Mouse (Mus musculus): Measurements from ENCODE around the gene Ralb. TPM values are rescaled to one million over a fixed set of nuclear protein-coding genes. Genes with fewer than 3 reads are reported as not detected.
A peak's percentile ranks its signal among the peaks of the same experiment; 100 is the strongest.

Gene Ralb
- polyA plus RNA-seq, 1 experiment = 54.6 TPM

GRCm38 (mm10) chr1:119536122-119536521, 31.5 kb upstream of the Ralb start:
- Histone ChIP-seq H3K4me1 (ENCODE audit: control insufficient read depth, insufficient read depth, low read length) (peaks cover 4% of the 10 kb centered on the region; the same call in 1 of the 2 replicates), H3K27me3 (replicated peaks; ENCODE audit: control insufficient read depth, insufficient read depth, low read length) (no peaks in the 10 kb centered on the region), H3K4me3 (ENCODE audit: insufficient read depth, low read depth, low read length) (no peak overlapping the region), H3K36me3 (ENCODE audit: control insufficient read depth, insufficient read depth, low read length) (no peaks in the 10 kb centered on the region), H3K27ac (ENCODE audit: insufficient read depth, low read depth, low read length) (no peak overlapping the region)
- 88% methylated on average over 2 of the region's 2 CpGs for WGBS
- no peak for DNase-seq
- TF ChIP-seq POLR2A (IDR thresholded peaks at IDR 0.05; ENCODE audit: low read depth, low read length) = no peak
- no peak for TF ChIP-seq CTCF (conservative IDR thresholded peaks at IDR 0.05; ENCODE audit: insufficient read depth, insufficient read length, low read depth, low read length)

- TF ChIP-seq POLR2A (IDR thresholded peaks at IDR 0.05; ENCODE audit: low read depth, low read length) (no peak), CTCF (conservative IDR thresholded peaks at IDR 0.05; ENCODE audit: insufficient read depth, insufficient read length, low read depth, low read length) (no peak)
- no peaks in the 10 kb centered on the region for H3K4me1 ChIP-seq (ENCODE audit: control insufficient read depth, insufficient read depth, low read length)
- WGBS = 95% methylated on average over 5 of the region's 5 CpGs
Measured at GRCm38 (mm10) chr1:119534341-119534740, 29.7 kb upstream of the Ralb start.

GRCm38 (mm10) chr1:119533093-119533805, 28.7 kb upstream of the Ralb start:
- no peaks in the 10 kb centered on the region for H3K27me3 ChIP-seq (replicated peaks; ENCODE audit: control insufficient read depth, insufficient read depth, low read length)
- WGBS = 88% methylated on average over 18 of the region's 18 CpGs
- H3K36me3 ChIP-seq (ENCODE audit: control insufficient read depth, insufficient read depth, low read length) = no peaks in the 10 kb centered on the region
- no peak overlapping the region for H3K27ac ChIP-seq (ENCODE audit: insufficient read depth, low read depth, low read length)
- H3K4me1 ChIP-seq (ENCODE audit: control insufficient read depth, insufficient read depth, low read length) = no peaks in the 10 kb centered on the region
- no peak for TF ChIP-seq POLR2A (IDR thresholded peaks at IDR 0.05; ENCODE audit: low read depth, low read length)
- TF ChIP-seq CTCF (conservative IDR thresholded peaks at IDR 0.05; ENCODE audit: insufficient read depth, insufficient read length, low read depth, low read length) = no peak
- no peak overlapping the region for H3K4me3 ChIP-seq (ENCODE audit: insufficient read depth, low read depth, low read length)
- no peak for DNase-seq

More at GRCm38 (mm10) chr1:119534341-119534740, 29.7 kb upstream of the Ralb start:
- Histone ChIP-seq H3K36me3 (ENCODE audit: control insufficient read depth, insufficient read depth, low read length) (no peaks in the 10 kb centered on the region), H3K4me3 (ENCODE audit: insufficient read depth, low read depth, low read length) (no peak overlapping the region), H3K27ac (ENCODE audit: insufficient read depth, low read depth, low read length) (no peak overlapping the region), H3K27me3 (replicated peaks; ENCODE audit: control insufficient read depth, insufficient read depth, low read length) (no peaks in the 10 kb centered on the region)
- DNase-seq = no peak

GRCm38 (mm10) chr1:119532165-119532564, 27.6 kb upstream of the Ralb start:
- Histone ChIP-seq H3K36me3 (ENCODE audit: control insufficient read depth, insufficient read depth, low read length) (no peaks in the 10 kb centered on the region), H3K4me1 (ENCODE audit: control insufficient read depth, insufficient read depth, low read length) (no peaks in the 10 kb centered on the region), H3K27ac (ENCODE audit: insufficient read depth, low read depth, low read length) (no peak overlapping the region), H3K4me3 (ENCODE audit: insufficient read depth, low read depth, low read length) (no peak overlapping the region), H3K27me3 (replicated peaks; ENCODE audit: control insufficient read depth, insufficient read depth, low read length) (no peaks in the 10 kb centered on the region)
- WGBS = 97% methylated on average over 6 of the region's 6 CpGs
- no peak for DNase-seq
- TF ChIP-seq POLR2A (IDR thresholded peaks at IDR 0.05; ENCODE audit: low read depth, low read length) (no peak), CTCF (conservative IDR thresholded peaks at IDR 0.05; ENCODE audit: insufficient read depth, insufficient read length, low read depth, low read length) (no peak)

- H3K36me3 ChIP-seq (ENCODE audit: control insufficient read depth, insufficient read depth, low read length) = no peaks in the 10 kb centered on the region
- TF ChIP-seq POLR2A (IDR thresholded peaks at IDR 0.05; ENCODE audit: low read depth, low read length) = no peak
- no peak for TF ChIP-seq CTCF (conservative IDR thresholded peaks at IDR 0.05; ENCODE audit: insufficient read depth, insufficient read length, low read depth, low read length)
- DNase-seq = peak; percentile 90
- peaks cover 4% of the 10 kb centered on the region for H3K4me1 ChIP-seq (ENCODE audit: control insufficient read depth, insufficient read depth, low read length)
- H3K4me3 ChIP-seq (ENCODE audit: insufficient read depth, low read depth, low read length) = no peak overlapping the region
- H3K27me3 ChIP-seq (replicated peaks; ENCODE audit: control insufficient read depth, insufficient read depth, low read length) = no peaks in the 10 kb centered on the region
- H3K27ac ChIP-seq (ENCODE audit: insufficient read depth, low read depth, low read length) = no peak overlapping the region
- 65% methylated on average over 13 of the region's 13 CpGs for WGBS
Measured at GRCm38 (mm10) chr1:119530941-119531340, 26.3 kb upstream of the Ralb start.

- Histone ChIP-seq H3K27me3 (replicated peaks; ENCODE audit: control insufficient read depth, insufficient read depth, low read length) (no peaks in the 10 kb centered on the region), H3K36me3 (ENCODE audit: control insufficient read depth, insufficient read depth, low read length) (no peaks in the 10 kb centered on the region), H3K27ac (ENCODE audit: insufficient read depth, low read depth, low read length) (peak within 1 kb of the TSS; percentile 92), H3K4me3 (ENCODE audit: insufficient read depth, low read depth, low read length) (peak within 1 kb of the TSS; percentile 70), H3K4me1 (ENCODE audit: control insufficient read depth, insufficient read depth, low read length) (peaks cover 39% of the 10 kb centered on the region)
- 2% methylated on average over 82 of the region's 82 CpGs for WGBS
- peak; percentile 69 for TF ChIP-seq POLR2A (IDR thresholded peaks at IDR 0.05; ENCODE audit: low read depth, low read length)
- TF ChIP-seq CTCF (conservative IDR thresholded peaks at IDR 0.05; ENCODE audit: insufficient read depth, insufficient read length, low read depth, low read length) = no peak
- DNase-seq = peak; percentile 95
Measured at GRCm38 (mm10) chr1:119525689-119526591, 21.3 kb upstream of the Ralb start, which contains the start of gene Tmem185b. Tmem185b (plus strand) TSS chr1:119526160.

- Histone ChIP-seq H3K4me1 (ENCODE audit: control insufficient read depth, insufficient read depth, low read length) (peaks cover 39% of the 10 kb centered on the region), H3K27me3 (replicated peaks; ENCODE audit: control insufficient read depth, insufficient read depth, low read length) (no peaks in the 10 kb centered on the region), H3K27ac (ENCODE audit: insufficient read depth, low read depth, low read length) (peak overlapping the region; percentile 86), H3K36me3 (ENCODE audit: control insufficient read depth, insufficient read depth, low read length) (no peaks in the 10 kb centered on the region), H3K4me3 (ENCODE audit: insufficient read depth, low read depth, low read length) (peak overlapping the region; percentile 70)
- 11% methylated on average over 5 of the region's 5 CpGs for whole genome bisulfite sequencing
- no peak for TF ChIP-seq CTCF (conservative IDR thresholded peaks at IDR 0.05; ENCODE audit: insufficient read depth, insufficient read length, low read depth, low read length)
- TF ChIP-seq POLR2A (IDR thresholded peaks at IDR 0.05; ENCODE audit: low read depth, low read length) = no peak
- DNase-seq = peak; percentile 57
Measured at GRCm38 (mm10) chr1:119525004-119525444, 20.4 kb upstream of the Ralb start.

Measured in kidney, adult 2 months (tissue).